Mouse (Mus musculus): ENCODE measurements at regions not wholly inside any gene's neighbourhood (a gene's known extent, or its start where the extent isn't known, plus 50 kb on each side); places are given as distances from the start of the nearest gene placed in this dataset.

DNA sequence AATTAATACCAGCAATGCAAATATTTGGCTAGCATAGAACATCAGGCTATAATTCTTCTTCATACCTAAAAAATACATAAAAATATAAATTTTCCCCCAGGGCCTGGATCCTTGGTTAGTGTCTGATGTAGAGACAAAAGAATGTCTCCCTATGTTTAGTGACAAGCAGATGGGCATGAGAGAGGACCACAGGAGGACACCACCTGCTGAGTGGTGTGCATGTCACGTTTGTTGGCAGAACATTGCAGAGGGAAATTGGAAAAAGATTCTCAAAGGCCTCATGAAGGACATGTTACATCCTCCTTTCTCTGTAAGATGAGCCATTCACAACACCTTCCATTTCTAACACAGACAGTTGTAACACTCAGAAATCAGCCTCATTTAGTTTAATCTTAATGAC is 206.3 kb downstream of the Hhipl2 start:
- H3K79me2 ChIP-seq (ENCODE audit: control insufficient read depth, insufficient read depth, low read length, poor library complexity), result no peaks in the 10 kb centered on the region
- H3K4me1 ChIP-seq (ENCODE audit: control insufficient read depth in 1 of 2, insufficient read depth in 2 of 2, low read length in 2 of 2), result no peaks in the 10 kb centered on the region
- H3K36me3 ChIP-seq (ENCODE audit: control insufficient read depth in 1 of 2, insufficient read depth in 2 of 2, low read length in 2 of 2), result no peaks in the 10 kb centered on the region
- no peak overlapping the region for H3K9ac ChIP-seq (ENCODE audit: control insufficient read depth, low read depth, low read length, poor library complexity, severe bottlenecking)
- H3K27me3 ChIP-seq (ENCODE audit: control insufficient read depth in 1 of 2, insufficient read depth in 2 of 2, low read length in 2 of 2), result no peaks in the 10 kb centered on the region
- DNase-seq (ENCODE audit: low read depth, low spot score), result no peak
- no peaks in the 10 kb centered on the region for H3K9me3 ChIP-seq (replicated peaks; ENCODE audit: insufficient read depth, low read length)
- TF ChIP-seq POLR2A (IDR thresholded peaks at IDR 0.05; ENCODE audit: control insufficient read depth in 1 of 2, insufficient read depth in 1 of 2, low read depth in 1 of 2, low read length in 2 of 2, poor library complexity in 1 of 2) (no peak), MEF2A (IDR thresholded peaks at IDR 0.05; ENCODE audit: extremely low read depth, insufficient replicate concordance, low read depth, low read length, poor library complexity, severe bottlenecking) (no peak), EP300 (IDR thresholded peaks at IDR 0.05; ENCODE audit: low read depth in 1 of 2, low read length in 2 of 2) (no peak), MAX (IDR thresholded peaks at IDR 0.05; ENCODE audit: low read length) (no peak), E2F4 (IDR thresholded peaks at IDR 0.05; ENCODE audit: borderline replicate concordance, low read depth, low read length) (no peak), RCOR1 (IDR thresholded peaks at IDR 0.05; ENCODE audit: low read depth, low read length) (no peak), CTCF (IDR thresholded peaks at IDR 0.05 in 2 of 3, conservative IDR thresholded peaks at IDR 0.05 in 1 of 3; ENCODE audit: control insufficient read depth in 1 of 3, insufficient read depth in 1 of 3, low read depth in 2 of 3, low read length in 3 of 3, poor library complexity in 1 of 3, severe bottlenecking in 1 of 3) (no peak), JUND (IDR thresholded peaks at IDR 0.05; ENCODE audit: low read depth, low read length) (no peak), ZNF384 (IDR thresholded peaks at IDR 0.05; ENCODE audit: low read depth, low read length) (no peak), MAFK (IDR thresholded peaks at IDR 0.05; ENCODE audit: borderline replicate concordance, low read depth, low read length) (no peak), MYB (IDR thresholded peaks at IDR 0.05; ENCODE audit: low read depth, low read length) (no peak), TBP (IDR thresholded peaks at IDR 0.05; ENCODE audit: low read depth, low read length) (no peak), POLR2AphosphoS5 (IDR thresholded peaks at IDR 0.05; ENCODE audit: borderline replicate concordance, low read depth, low read length) (no peak), ELF1 (IDR thresholded peaks at IDR 0.05; ENCODE audit: low read depth, low read length) (no peak), GABPA (IDR thresholded peaks at IDR 0.05; ENCODE audit: low read depth, low read length) (no peak)
- H3K4me3 ChIP-seq (ENCODE audit: control insufficient read depth in 1 of 2, insufficient read depth in 1 of 2, low read depth in 2 of 2, low read length in 2 of 2), result no peak overlapping the region
- H3K27ac ChIP-seq (ENCODE audit: control insufficient read depth, low read depth, low read length), result no peak overlapping the region

DNA sequence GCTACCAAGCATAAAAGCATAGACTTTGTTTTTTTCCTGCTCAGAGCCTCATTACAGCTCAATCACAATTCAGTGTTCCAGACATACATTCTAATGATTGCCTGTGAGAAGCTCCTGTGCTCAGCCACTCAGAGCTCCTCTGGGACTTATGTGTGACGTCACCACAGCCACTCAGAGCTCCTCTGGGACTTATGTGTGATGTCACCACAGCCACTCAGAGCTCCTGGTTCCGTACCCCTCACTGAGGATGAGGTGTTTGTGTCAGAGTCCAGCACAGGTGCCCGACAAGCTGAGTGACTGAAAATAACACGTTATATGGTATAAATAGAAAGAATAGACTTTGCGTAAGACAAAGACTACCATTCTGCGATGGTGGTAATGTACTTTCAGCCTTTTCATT is 215.8 kb downstream of the Hhipl2 start:
- TF ChIP-seq MXI1 (IDR thresholded peaks at IDR 0.05; ENCODE audit: low read depth, low read length) (no peak), MYC (IDR thresholded peaks at IDR 0.05; ENCODE audit: low read depth, low read length) (no peak), GABPA (IDR thresholded peaks at IDR 0.05; ENCODE audit: low read depth, low read length) (no peak), TAL1 (IDR thresholded peaks at IDR 0.05; ENCODE audit: low read length) (no peak), KAT2A (conservative IDR thresholded peaks at IDR 0.05; ENCODE audit: low read depth, low read length) (no peak), USF1 (IDR thresholded peaks at IDR 0.05; ENCODE audit: low read depth, low read length) (no peak), BHLHE40 (IDR thresholded peaks at IDR 0.05; ENCODE audit: borderline replicate concordance, low read depth, low read length) (no peak), ELF1 (IDR thresholded peaks at IDR 0.05; ENCODE audit: low read depth, low read length) (no peak), JUND (IDR thresholded peaks at IDR 0.05; ENCODE audit: low read depth, low read length) (no peak), SIN3A (IDR thresholded peaks at IDR 0.05; ENCODE audit: low read length) (no peak), MAX (IDR thresholded peaks at IDR 0.05; ENCODE audit: low read length) (no peak), GATA1 (IDR thresholded peaks at IDR 0.05; ENCODE audit: low read depth, low read length) (no peak), TCF12 (IDR thresholded peaks at IDR 0.05; ENCODE audit: low read depth, low read length) (no peak), NRF1 (IDR thresholded peaks at IDR 0.05; ENCODE audit: insufficient read depth, low read depth, low read length, poor library complexity, severe bottlenecking) (no peak), MAFK (IDR thresholded peaks at IDR 0.05; ENCODE audit: borderline replicate concordance, low read depth, low read length) (no peak), EP300 (IDR thresholded peaks at IDR 0.05; ENCODE audit: low read depth in 1 of 2, low read length in 2 of 2) (no peak), CTCF (IDR thresholded peaks at IDR 0.05 in 2 of 3, conservative IDR thresholded peaks at IDR 0.05 in 1 of 3; ENCODE audit: control insufficient read depth in 1 of 3, insufficient read depth in 1 of 3, low read depth in 2 of 3, low read length in 3 of 3, poor library complexity in 1 of 3, severe bottlenecking in 1 of 3) (no peak), ZMIZ1 (IDR thresholded peaks at IDR 0.05; ENCODE audit: low read depth, low read length) (no peak), E2F4 (IDR thresholded peaks at IDR 0.05; ENCODE audit: borderline replicate concordance, low read depth, low read length) (no peak)
- no peaks in the 10 kb centered on the region for H3K79me2 ChIP-seq (ENCODE audit: control insufficient read depth, insufficient read depth, low read length, poor library complexity)
- H3K9me3 ChIP-seq (replicated peaks; ENCODE audit: insufficient read depth, low read length), result no peaks in the 10 kb centered on the region
- H3K27ac ChIP-seq (ENCODE audit: control insufficient read depth, low read depth, low read length), result no peak overlapping the region
- no peaks in the 10 kb centered on the region; a peak in 1 of 4 replicates for H3K27me3 ChIP-seq (ENCODE audit: control insufficient read depth in 1 of 2, insufficient read depth in 2 of 2, low read length in 2 of 2)
- H3K36me3 ChIP-seq (ENCODE audit: control insufficient read depth in 1 of 2, insufficient read depth in 2 of 2, low read length in 2 of 2), result no peaks in the 10 kb centered on the region
- DNase-seq (ENCODE audit: low read depth, low spot score), result no peak
- H3K4me1 ChIP-seq (ENCODE audit: control insufficient read depth in 1 of 2, insufficient read depth in 2 of 2, low read length in 2 of 2), result no peaks in the 10 kb centered on the region
- H3K4me3 ChIP-seq (ENCODE audit: control insufficient read depth in 1 of 2, insufficient read depth in 1 of 2, low read depth in 2 of 2, low read length in 2 of 2), result no peak overlapping the region
- no peak overlapping the region for H3K9ac ChIP-seq (ENCODE audit: control insufficient read depth, low read depth, low read length, poor library complexity, severe bottlenecking)

All from MEL (cell line).